Mouse (Mus musculus): ENCODE measurements around the gene 4931406P16Rik. TPM values are rescaled to one million over a fixed set of nuclear protein-coding genes. Genes with fewer than 3 reads are reported as not detected.

4931406P16Rik gene
- total RNA-seq, 4 experiments from 2014 or later, result 48.5 to 74.7 (median 62.8) TPM

DNA sequence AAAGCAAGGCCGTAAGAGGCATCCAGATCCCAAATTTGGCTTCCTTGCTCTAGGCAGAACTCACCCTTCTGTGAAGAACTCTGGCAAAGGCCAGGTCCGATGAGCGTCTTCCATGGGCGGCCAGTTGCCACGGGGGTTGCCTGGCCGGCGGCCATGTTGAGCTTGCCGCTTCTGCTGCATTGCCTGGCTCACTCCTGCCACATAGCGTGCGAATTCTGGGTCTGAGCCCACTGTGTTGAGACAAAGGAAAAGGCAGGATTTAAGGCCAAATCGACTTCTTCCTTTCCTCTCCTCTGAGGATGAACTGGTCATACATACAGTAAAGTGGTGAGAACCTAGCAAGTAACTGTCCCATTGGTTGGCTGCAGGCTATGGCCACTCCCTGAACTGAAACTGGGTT, 71.2 kb downstream of the 4931406P16Rik start:
- DNase-seq, result no peak

DNA sequence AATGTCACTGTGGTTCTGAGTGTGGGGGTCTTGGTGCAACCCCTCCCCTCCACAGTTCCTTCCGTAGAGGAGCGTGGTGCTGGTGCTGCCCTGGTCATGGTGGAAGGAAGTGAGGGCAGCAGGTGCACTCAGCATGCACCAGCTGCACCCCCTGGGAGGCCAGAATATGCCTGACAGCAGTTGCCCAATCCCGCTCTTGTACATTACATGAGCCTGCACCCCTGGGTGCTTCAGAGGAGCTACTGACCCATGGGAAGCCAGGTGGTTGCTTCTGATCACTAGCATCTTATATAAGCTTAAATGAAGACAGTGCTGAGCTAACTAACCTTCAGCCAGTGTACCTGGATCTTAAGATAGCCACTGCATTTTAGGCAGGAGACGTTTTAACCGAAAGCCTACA, 75.3 kb downstream of the 4931406P16Rik start:
- no peak for DNase-seq

- no peak for DNase-seq
Observed at GRCm38 (mm10) chr7:34235602-34236001, 77.7 kb downstream of the 4931406P16Rik start.

- no peak for DNase-seq
Observed at GRCm38 (mm10) chr7:34234610-34235561, 78.5 kb downstream of the 4931406P16Rik start.

DNA sequence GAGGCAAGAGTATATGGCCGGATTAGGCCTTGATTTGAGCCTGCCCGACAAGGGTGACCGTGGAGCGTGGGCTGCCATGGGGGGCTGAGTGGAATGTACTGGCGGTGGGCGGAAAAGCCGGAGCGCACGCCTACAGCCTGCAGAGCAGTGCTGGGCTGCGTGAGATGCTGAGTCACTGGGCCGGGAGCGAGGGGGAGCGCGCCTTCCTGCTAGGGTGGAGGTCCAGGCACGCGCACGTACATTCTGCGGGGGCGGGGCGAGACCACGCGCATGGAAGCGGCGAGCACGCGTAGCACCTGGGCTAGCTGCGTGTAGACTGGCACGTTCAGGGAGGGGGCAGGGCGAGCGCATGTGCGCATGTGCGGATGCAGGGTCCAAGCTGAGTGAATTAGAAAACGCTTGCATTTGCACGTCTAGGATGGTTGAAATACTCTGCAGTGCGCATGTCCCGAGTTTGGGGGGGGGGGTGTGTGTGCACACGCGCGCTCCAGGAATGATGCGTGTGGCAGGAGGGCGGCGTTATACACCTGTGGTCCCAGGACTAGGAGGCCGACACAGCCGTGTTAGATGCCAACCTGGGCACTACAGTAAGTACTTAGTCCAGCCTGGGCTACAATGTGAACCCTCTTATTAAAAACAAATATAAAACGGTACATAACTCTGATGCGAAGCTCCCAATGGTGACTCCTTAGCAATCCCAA, 79.3 kb downstream of the 4931406P16Rik start:
- peak; percentile 99 for DNase-seq

- no peak for DNase-seq
Observed at GRCm38 (mm10) chr7:34232785-34233725, 80.3 kb downstream of the 4931406P16Rik start.

GRCm38 (mm10) chr7:34230116-34230515, 83.2 kb downstream of the 4931406P16Rik start, which contains the start of gene Gpi1:
Gpi1 (minus strand) TSS chr7:34230336.
- peak; percentile 72 for DNase-seq

- DNase-seq, result peak; percentile 43
Observed at GRCm38 (mm10) chr7:34229691-34230111, 83.7 kb downstream of the 4931406P16Rik start.

GRCm38 (mm10) chr7:34229153-34229552, 84.2 kb downstream of the 4931406P16Rik start:
- no peak for DNase-seq

GRCm38 (mm10) chr7:34228641-34229040, 84.7 kb downstream of the 4931406P16Rik start:
- no peak for DNase-seq

GRCm38 (mm10) chr7:34226846-34227245, 86.5 kb downstream of the 4931406P16Rik start:
- DNase-seq, result no peak

DNA sequence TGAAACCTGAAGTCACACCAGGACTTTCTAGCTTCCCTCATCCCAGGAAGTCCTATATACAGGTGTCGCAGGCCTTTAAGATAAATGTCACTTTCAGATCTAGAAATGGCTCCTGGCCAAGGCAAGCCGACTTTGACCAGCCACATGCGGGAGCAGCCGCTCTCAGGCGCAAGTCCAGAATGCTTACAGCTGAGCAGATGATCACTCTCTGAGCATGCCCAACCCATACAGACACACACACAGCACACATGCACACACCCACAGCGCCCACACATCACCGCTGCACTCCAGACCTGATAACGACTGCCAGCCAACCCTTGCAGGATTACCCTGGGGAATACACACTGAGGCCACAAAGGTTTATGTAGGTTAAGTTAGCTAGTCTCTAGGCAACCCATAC, 87.3 kb downstream of the 4931406P16Rik start:
- no peak for DNase-seq

GRCm38 (mm10) chr7:34224308-34224707, 89.0 kb downstream of the 4931406P16Rik start:
- DNase-seq, result no peak

GRCm38 (mm10) chr7:34222340-34222739, 91.0 kb downstream of the 4931406P16Rik start:
- no peak for DNase-seq

GRCm38 (mm10) chr7:34221594-34222250, 91.6 kb downstream of the 4931406P16Rik start:
- no peak for DNase-seq

DNA sequence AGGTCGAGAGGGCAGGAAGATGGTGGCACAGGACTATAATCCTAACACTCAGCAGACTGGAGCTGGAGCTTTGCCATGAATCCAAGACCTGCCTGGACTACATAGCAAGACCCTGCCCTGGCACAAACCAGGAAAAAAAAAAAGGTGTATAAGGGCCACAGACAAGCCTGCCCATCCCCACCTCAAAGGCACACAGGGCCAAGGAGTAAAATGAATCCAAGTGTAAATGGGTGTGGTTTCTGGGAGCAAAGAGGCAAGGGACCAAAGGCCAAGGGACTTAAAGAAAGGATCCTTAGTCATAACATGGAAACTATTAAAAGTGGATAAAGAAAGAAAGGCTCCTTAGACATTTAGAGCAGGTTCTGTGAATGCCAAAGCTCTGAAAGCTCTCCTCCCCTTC, 94.9 kb downstream of the 4931406P16Rik start:
- DNase-seq, result no peak

DNA sequence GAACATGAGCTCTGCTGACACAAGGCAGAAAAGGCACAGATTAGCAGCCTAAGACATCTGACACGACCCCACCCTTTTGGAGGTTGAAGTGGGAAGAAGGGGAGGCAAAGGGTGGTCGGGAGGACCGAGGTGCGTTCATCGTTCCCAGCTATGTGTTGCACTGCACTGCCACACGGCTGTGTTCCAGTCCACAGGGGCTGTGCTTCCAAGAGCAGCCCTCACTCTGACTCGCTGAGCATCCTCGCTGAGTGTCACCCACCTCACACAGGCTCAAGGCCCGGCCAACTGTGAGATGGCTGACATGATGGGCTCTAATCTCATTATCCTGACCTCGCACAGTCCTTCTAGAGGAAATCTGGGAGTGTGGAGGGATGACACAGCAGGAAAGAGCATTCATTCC, 96.9 kb downstream of the 4931406P16Rik start:
- no peak for DNase-seq

DNA sequence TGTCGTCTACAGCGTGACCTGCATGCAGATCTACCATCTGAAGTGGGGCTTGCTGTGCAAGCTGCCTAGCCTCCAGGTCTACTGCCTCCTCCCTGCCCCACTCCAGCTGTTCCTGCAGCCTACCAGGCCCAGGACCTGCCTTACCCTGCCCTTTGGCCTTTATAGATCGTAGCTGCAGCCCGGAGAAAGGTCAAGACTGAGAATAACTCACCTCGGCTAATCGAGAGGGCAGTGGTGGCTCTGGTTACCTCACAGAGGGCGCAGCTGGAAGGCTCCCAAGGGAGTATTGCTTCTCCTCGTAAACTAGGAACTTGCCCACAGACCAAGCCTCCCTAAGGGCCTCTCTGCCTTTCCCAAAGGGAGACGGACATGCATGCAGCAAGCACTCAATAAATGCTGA, 97.9 kb downstream of the 4931406P16Rik start:
- no peak for DNase-seq

GRCm38 (mm10) chr7:34214644-34215043, 98.7 kb downstream of the 4931406P16Rik start:
- no peak for DNase-seq

DNA sequence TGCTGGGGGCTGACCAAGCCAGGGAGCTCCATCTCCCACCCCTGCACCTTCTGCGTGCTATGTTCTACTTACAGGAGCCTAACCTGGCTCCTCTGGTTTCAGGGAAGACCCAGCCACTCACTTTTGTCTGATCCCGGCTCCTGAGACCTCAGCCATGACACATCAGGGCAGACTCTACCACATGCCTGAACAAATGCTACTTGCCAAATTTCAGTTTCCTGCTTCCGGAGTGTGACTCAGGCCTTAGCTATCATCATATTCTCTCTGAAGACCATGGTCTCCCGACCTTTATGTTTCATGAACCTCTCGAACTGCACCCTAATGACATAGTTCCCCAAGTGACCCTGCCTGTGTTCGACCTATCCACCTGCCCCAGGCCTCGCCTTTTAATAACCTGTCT, 100.1 kb downstream of the 4931406P16Rik start:
- DNase-seq, result no peak

DNA sequence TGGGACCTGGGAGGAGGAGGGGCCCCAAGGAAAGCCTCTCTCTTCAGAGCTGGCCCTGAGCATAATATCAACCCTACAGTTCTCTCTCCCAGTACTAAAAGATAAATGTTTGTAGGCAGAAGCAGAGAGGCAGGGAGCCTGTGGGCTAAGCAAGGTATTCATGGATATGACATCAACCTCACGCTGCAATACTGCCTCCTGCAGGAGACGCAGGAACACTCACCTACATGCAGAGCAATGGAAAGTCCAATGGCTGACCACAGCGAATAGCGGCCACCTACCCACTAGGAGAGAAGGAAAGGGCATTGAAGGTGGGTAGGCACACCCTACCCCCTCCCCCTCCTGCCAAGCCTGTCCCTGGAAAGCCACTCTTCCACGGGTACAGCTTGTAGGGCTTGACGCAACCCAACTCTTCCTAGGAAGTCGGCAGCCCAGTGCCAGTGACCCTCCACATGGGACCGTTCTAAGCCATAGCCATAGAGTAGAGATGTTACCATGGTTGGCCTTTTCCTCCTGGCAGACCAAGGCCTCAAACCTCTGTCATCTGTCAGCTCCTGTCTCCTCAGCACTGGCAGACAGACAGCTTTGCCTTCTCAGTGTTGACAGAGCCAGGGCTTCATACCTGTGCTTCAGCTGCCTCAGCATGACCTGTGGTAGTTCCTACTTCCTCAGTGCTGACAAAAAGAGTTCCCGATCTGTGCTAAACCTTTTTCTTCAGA, 105.2 kb downstream of the 4931406P16Rik start:
- DNase-seq, result no peak

All from adrenal gland, adult 8-10 months (tissue).